ENCODE assay signal across 11 mouse cellular contexts in the genomic region with DNA sequence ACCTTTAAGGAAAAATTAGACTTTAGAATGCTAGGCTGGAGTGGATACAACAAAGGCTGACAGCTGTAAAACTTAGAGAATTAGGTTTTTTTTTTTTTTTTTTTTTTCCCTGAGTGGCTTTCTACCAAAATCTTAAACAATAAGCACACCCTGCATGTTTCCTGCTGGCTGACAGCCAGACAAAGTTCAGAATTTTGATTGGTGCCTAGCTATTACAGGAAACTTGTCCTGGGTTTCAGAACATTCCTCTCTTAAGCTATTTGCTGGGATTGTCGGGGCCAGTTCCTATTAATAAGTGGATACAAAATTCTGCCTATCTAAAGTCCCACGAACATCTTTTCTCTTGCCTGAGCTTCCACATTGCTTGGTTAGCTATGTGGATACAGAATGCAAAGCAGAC.
DNase-seq lines count a peak whose midpoint lies in the region; ATAC-seq lines count a peak whose summit lies in the region.
"Had no signal": no experiment of that assay in that cellular context is flagged by ENCODE, and none has a peak within 500 bp of the region (broad histone marks: within the 10 kb centered on the region; RNA-seq: fewer than 3 reads in every experiment).

No protein-coding gene starts in this region.

- H3K4me3 ChIP-seq in heart, embryonic 10.5 days: no peak overlapping the region
- no peak overlapping the region for H3K4me3 ChIP-seq in heart, embryonic 15.5 days
- no peak overlapping the region for H3K4me3 ChIP-seq in forebrain, embryonic 16.5 days (replicated peaks; ENCODE audit: low read length)
- H3K4me3 ChIP-seq: liver, embryonic 15.5 days had no signal

- ATAC-seq in heart, embryonic 15.5 days (replicated peaks; ENCODE audit: insufficient number of reproducible peaks, insufficient read depth, low FRiP score, low read depth): no peak; the same call in 1 of the 2 replicates
- no peak for ATAC-seq in forebrain, embryonic 16.5 days

- no peaks in the 10 kb centered on the region for H3K36me3 ChIP-seq in heart, embryonic 10.5 days
- no peaks in the 10 kb centered on the region for H3K36me3 ChIP-seq in heart, embryonic 15.5 days
- no peaks in the 10 kb centered on the region for H3K36me3 ChIP-seq in forebrain, embryonic 16.5 days (ENCODE audit: control insufficient read depth, insufficient read depth)
- H3K36me3 ChIP-seq: liver, embryonic 15.5 days had no signal

- no peak overlapping the region for H3K27ac ChIP-seq in heart, embryonic 10.5 days
- peak overlapping the region; percentile 53 for H3K27ac ChIP-seq in heart, embryonic 15.5 days
- H3K27ac ChIP-seq in forebrain, embryonic 16.5 days (ENCODE audit: low read length): no peak overlapping the region
- H3K27ac ChIP-seq: liver, embryonic 15.5 days had no signal

- no peak overlapping the region for H3K9ac ChIP-seq in heart, embryonic 15.5 days
- no peak overlapping the region for H3K9ac ChIP-seq in forebrain, embryonic 16.5 days (replicated peaks; ENCODE audit: low read depth, low read length)
- H3K9ac ChIP-seq: liver, embryonic 15.5 days had no signal

- no peaks in the 10 kb centered on the region for H3K4me1 ChIP-seq in heart, embryonic 10.5 days
- peaks cover 9% of the 10 kb centered on the region for H3K4me1 ChIP-seq in heart, embryonic 15.5 days (replicated peaks)
- H3K4me1 ChIP-seq in forebrain, embryonic 16.5 days (replicated peaks; ENCODE audit: control insufficient read depth, insufficient read depth, low read length): peaks cover 6% of the 10 kb centered on the region
- H3K4me1 ChIP-seq: liver, embryonic 15.5 days had no signal

- H3K9me3 ChIP-seq in heart, embryonic 10.5 days: no peaks in the 10 kb centered on the region
- no peaks in the 10 kb centered on the region for H3K9me3 ChIP-seq in heart, embryonic 15.5 days (replicated peaks)
- no peaks in the 10 kb centered on the region for H3K9me3 ChIP-seq in forebrain, embryonic 16.5 days (ENCODE audit: control insufficient read depth, low read length)
- H3K9me3 ChIP-seq: liver, embryonic 15.5 days had no signal

- peak; percentile 48 to 74 for DNase-seq in heart, adult 18-20 months
- no peak for DNase-seq in heart, embryonic 10.5 days (ENCODE audit: low spot score)
- DNase-seq in forelimb bud, embryonic 11.5 days (ENCODE audit: low read depth, low spot score): peak; percentile 6
- peak; percentile 47 to 66 for DNase-seq in kidney, postnatal 4 days
- DNase-seq in cerebellum, adult 8-10 months: no peak
- no peak for DNase-seq in layer of hippocampus, adult 8-10 months (ENCODE audit: low spot score in 2 of 2)
- DNase-seq: cerebellum, adult 18-20 months; thymus, postnatal 4 days had no signal

- H3K4me2 ChIP-seq in heart, embryonic 15.5 days: no peak overlapping the region
- no peak overlapping the region for H3K4me2 ChIP-seq in forebrain, embryonic 16.5 days (ENCODE audit: low read length)
- H3K4me2 ChIP-seq: liver, embryonic 15.5 days had no signal

- 27% methylated on average over 2 of the region's 2 CpGs for WGBS in heart, embryonic 10.5 days
- 6% methylated on average over 2 of the region's 2 CpGs for WGBS in heart, embryonic 15.5 days
- WGBS in forebrain, embryonic 16.5 days: 18% methylated on average over 2 of the region's 2 CpGs

- no peaks in the 10 kb centered on the region for H3K27me3 ChIP-seq in heart, embryonic 10.5 days (ENCODE audit: insufficient read depth, poor library complexity, severe bottlenecking)
- no peaks in the 10 kb centered on the region for H3K27me3 ChIP-seq in heart, embryonic 15.5 days
- H3K27me3 ChIP-seq in forebrain, embryonic 16.5 days (replicated peaks; ENCODE audit: control insufficient read depth, insufficient read depth, low read length): no peaks in the 10 kb centered on the region
- H3K27me3 ChIP-seq: liver, embryonic 15.5 days had no signal

Comparison
In these comparisons a context has a peak if more than half of its experiments do, and no peak if none do; other contexts are left out.
1. DNase-seq: peak in heart, adult 18-20 months (2 of 2), forelimb bud, embryonic 11.5 days (single experiment) and kidney, postnatal 4 days (2 of 2); none in heart, embryonic 10.5 days (single experiment), cerebellum, adult 8-10 months (single experiment) and layer of hippocampus, adult 8-10 months (0 of 2).